Mouse (Mus musculus) megakaryocyte, embryonic 14.5 days (primary cell): ENCODE measurements around the gene Abi1.

Source experiments
- FLI1 ChIP-seq: IDR thresholded peaks from 2 replicates; pipeline ENCODE4 v1.6.1; 2012; ENCODE audit warnings: low read length, inconsistent platforms, mixed read lengths
- GATA1 ChIP-seq: IDR thresholded peaks from 3 replicates; pipeline ENCODE4 v1.6.1; 2012; ENCODE audit warnings: mixed read lengths, low read length, inconsistent platforms, borderline replicate concordance

- TF ChIP-seq FLI1: no peak
- no peak for TF ChIP-seq GATA1
Observed at GRCm38 (mm10) chr2:22918651-22919050, 121.4 kb downstream of the Abi1 start.
